Mouse (Mus musculus): ENCODE data around the gene Gm5800. TPM values are rescaled to one million over a fixed set of nuclear protein-coding genes. Genes with fewer than 3 reads are reported as not detected.

Gm5800 gene
- not detected for polyA plus RNA-seq (2017; shearing (Covaris generic))

GRCm38 (mm10) chr14:51717083-51717482 is at the start of gene Gm5800:
Gene Gm5800, minus strand, starts transcription at chr14:51717183.

GRCm38 (mm10) chr14:51695368-51695767 is 21.6 kb downstream of the Gm5800 start, which contains the start of gene Gm17079:
Gene Gm17079, minus strand, starts transcription at chr14:51695468.

Other genes with a start within 250 kb of the Gm5800 start
- not detected for gene Gm5622, start 164.4 kb downstream of the Gm5800 start, polyA plus RNA-seq (2017; shearing (Covaris generic))
- not detected for gene Gm17175, start 143.1 kb downstream of the Gm5800 start, polyA plus RNA-seq (2017; shearing (Covaris generic))
- not detected for gene Gm17174, start 125.0 kb downstream of the Gm5800 start, polyA plus RNA-seq (2017; shearing (Covaris generic))
- gene Gm17078, start 105.9 kb downstream of the Gm5800 start, polyA plus RNA-seq (2017; shearing (Covaris generic)) = not detected
- not detected for gene Gm4181, start 81.5 kb downstream of the Gm5800 start, polyA plus RNA-seq (2017; shearing (Covaris generic))
- not detected for gene Gm17079, start 21.7 kb downstream of the Gm5800 start, polyA plus RNA-seq (2017; shearing (Covaris generic))
- gene Ang4, start 56.4 kb upstream of the Gm5800 start, polyA plus RNA-seq (2017; shearing (Covaris generic)) = not detected
- not detected for gene AY358078, start 82.9 kb upstream of the Gm5800 start, polyA plus RNA-seq (2017; shearing (Covaris generic))
- gene Ear6, start 136.5 kb upstream of the Gm5800 start, polyA plus RNA-seq (2017; shearing (Covaris generic)) = not detected
- gene Mettl17, start 167.7 kb upstream of the Gm5800 start, polyA plus RNA-seq (2017; shearing (Covaris generic)) = 36.2 TPM
- 0.15 TPM for gene Slc39a2, start 175.7 kb upstream of the Gm5800 start, polyA plus RNA-seq (2017; shearing (Covaris generic))
- 13.1 TPM for gene Ndrg2, start 197.0 kb upstream of the Gm5800 start, polyA plus RNA-seq (2017; shearing (Covaris generic))
- gene Tppp2, start 201.2 kb upstream of the Gm5800 start, polyA plus RNA-seq (2017; shearing (Covaris generic)) = not detected
- gene Rnase13, start 205.6 kb upstream of the Gm5800 start, polyA plus RNA-seq (2017; shearing (Covaris generic)) = not detected

All from effector memory CD4-positive, alpha-beta T cell, adult 5 months (primary cell).